Mouse (Mus musculus) lung, adult 2 months (tissue): Measurements from ENCODE around the gene Dock4. TPM values are rescaled to one million over a fixed set of nuclear protein-coding genes. Genes with fewer than 3 reads are reported as not detected.

ENCODE experiments used
- DNase-seq: peaks from one replicate; pipeline ENCODE4 v3.0.0; 2022
- H3K4me1 ChIP-seq: fragments of 200-500 bp; 2 replicates; pipeline ENCODE4 v1.6.1; 2011; ENCODE audit warnings: low read length; ENCODE audit not compliant: control insufficient read depth, insufficient read depth
- H3K4me3 ChIP-seq: fragments of 200-500 bp; replicated peaks from 2 replicates; pipeline ENCODE3; 2011; ENCODE audit warnings: low read depth, mild to moderate bottlenecking, control low read depth, low read length; ENCODE audit errors: extremely low read depth
- CTCF ChIP-seq: fragments of 200-500 bp; IDR thresholded peaks from 2 replicates; pipeline ENCODE4 v1.5.1; 2011; ENCODE audit warnings: mild to moderate bottlenecking, low read length, control low read depth; ENCODE audit not compliant: insufficient read depth
- POLR2A ChIP-seq: fragments of 200-500 bp; IDR thresholded peaks from 2 replicates; pipeline ENCODE4 v1.6.1; 2011; ENCODE audit warnings: low read depth, mild to moderate bottlenecking, control low read depth, low read length, borderline replicate concordance; ENCODE audit errors: extremely low read depth
- WGBS: fragments of 180-500 bp; shearing (Covaris S2); methylation state at CpG from one replicate; pipeline ENCODE4 v1.1.7; 2018; 5-methylcytosine and 5-hydroxymethylcytosine counted together
- polyA plus RNA-seq: library from polyadenylated mRNA; depleted of rRNA; stranded (reverse); fragments of >200 nt; gene quantifications from 2 replicates; pipeline ENCODE4 v1.2.3, GENCODE M21; 2012

Gene Dock4
- polyA plus RNA-seq, 1 experiment = 21.9 TPM

DNA sequence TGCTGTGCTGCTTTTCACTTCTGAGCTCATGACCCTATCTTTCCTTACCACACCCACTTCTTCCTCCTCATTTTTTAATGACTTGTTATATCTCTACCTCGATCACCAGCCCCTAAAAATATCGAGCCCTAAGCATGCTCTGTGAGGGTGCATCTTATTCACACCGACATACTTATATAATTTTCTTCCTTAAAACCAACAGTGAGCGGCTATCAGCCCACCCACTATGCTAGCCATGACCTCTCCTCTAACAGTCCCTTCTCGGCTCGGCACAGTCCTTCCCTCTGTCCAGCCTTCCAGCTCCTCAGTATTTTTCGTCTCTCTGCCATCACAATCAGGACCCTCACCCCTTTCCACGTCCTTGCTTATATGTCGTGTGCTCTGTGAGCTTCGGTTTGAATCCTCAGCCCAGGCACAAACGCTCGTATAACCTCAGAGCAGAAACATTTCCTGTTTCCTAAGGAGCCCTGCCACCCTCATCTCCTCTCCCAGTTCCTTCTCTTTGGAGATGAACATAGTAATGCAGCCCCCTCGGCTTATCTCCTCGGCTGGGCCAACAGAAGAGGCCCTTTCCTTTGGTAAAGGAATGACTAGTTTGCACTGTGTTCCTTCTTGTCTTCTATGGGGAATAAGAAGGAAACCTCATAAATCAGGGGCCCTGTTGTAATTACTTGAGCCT lies 351.2 kb downstream of the Dock4 start:
- 29% methylated on average over 14 of the region's 14 CpGs for WGBS
- Histone ChIP-seq H3K4me3 (no peak overlapping the region), H3K4me1 (peaks cover 2% of the 10 kb centered on the region)
- no peak for DNase-seq
- TF ChIP-seq CTCF = no peak
- TF ChIP-seq POLR2A = no peak

DNA sequence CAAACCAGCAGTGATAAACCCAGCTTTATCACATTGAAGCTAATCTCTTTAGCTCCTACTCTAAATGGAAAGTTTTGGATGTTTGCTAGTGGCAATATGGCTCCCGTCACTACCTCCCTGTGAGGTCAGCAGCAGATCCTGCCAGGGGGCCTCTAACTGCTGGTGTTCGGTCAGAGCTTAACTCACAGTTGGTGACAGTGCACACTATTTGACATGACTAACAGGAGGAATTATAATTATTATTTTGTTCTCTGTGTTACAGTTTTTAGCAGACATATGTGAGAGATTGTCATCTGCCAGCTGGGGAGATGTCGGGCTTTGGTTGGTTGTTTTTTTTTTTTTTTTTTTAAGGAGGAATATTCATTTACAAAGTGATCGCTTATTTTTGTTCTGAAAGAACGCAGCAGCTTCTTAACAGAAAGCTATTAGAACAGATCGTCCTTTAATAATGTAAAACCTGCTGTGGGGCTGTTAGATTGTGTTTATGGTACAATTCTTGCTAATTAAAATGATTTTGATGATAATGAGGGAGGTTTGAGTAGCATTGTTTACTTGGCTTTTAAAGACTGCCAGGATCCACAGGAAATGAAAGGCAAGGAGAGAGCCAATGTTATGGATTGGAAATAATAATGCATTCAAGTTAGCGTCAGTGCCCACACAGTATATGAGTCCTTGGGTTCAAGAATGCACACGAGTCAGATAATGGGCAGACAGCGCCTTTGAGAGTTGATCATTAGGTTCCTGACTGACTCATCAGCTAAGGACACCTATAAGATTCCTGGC lies 352.0 kb downstream of the Dock4 start:
- TF ChIP-seq CTCF (no peak), POLR2A (no peak)
- H3K4me3 ChIP-seq = no peak overlapping the region
- 65% methylated on average over 9 of the region's 9 CpGs for WGBS
- H3K4me1 ChIP-seq = peaks cover 2% of the 10 kb centered on the region
- no peak for DNase-seq

DNA sequence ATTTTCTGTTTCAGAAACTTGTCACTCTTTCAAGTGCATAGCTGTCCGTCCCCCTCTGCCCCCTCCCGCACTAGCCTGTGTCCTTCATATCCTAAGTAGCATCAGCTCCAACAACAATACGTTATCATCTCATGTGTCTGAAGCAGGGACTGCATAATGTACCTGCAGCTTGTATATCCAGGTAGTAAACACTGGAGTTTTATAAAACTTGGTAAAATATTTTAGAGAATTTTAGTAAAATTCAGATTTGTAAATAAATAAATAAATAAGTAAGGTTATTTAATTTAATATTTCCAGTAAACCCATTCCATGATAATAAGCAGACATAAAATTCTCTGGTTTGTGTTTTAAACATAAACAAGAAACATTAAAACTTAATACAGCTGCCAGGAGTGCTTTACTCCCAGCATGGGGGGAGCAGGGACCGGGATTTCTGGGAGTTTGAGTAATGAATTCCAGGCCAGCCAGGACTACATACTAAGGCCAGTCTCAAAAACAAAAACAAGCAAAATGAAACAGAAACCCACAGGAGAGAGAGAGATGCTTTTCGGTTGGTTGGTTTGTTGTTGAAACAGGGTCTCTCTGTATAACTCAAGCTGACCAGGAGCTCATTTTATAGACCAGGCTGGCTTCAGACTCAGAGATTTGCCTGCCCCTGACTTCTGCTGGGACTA lies 352.7 kb downstream of the Dock4 start:
- no peak for DNase-seq
- no peak for TF ChIP-seq CTCF
- TF ChIP-seq POLR2A = no peak
- WGBS = 76% methylated on average over 5 of the region's 5 CpGs
- H3K4me1 ChIP-seq = peaks cover 2% of the 10 kb centered on the region
- H3K4me3 ChIP-seq = no peak overlapping the region

DNA sequence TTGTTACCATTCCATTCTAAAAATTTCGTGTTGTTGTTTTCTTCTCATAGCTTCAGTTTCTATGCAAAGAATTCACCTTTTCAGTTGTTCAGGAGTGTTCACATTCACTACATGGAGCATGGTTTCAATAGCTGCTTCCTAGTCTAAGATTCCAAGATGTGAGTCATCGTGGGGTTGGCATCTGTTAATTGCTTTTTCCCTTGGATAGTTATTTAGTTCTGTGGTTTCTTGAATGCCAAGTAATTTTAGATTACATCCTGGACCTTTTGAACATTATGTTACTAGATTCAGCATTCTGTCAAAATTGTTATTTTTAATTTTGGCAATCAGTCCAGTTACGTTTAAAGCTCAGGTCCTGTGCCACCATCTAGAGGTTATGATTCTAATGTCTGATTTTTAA lies 355.7 kb downstream of the Dock4 start:
- H3K4me3 ChIP-seq = no peak overlapping the region
- no peak for DNase-seq
- WGBS = 59% methylated on average over 3 of the region's 3 CpGs
- peaks cover 2% of the 10 kb centered on the region; the same call in 1 of the 2 replicates for H3K4me1 ChIP-seq
- TF ChIP-seq POLR2A = no peak
- no peak for TF ChIP-seq CTCF

DNA sequence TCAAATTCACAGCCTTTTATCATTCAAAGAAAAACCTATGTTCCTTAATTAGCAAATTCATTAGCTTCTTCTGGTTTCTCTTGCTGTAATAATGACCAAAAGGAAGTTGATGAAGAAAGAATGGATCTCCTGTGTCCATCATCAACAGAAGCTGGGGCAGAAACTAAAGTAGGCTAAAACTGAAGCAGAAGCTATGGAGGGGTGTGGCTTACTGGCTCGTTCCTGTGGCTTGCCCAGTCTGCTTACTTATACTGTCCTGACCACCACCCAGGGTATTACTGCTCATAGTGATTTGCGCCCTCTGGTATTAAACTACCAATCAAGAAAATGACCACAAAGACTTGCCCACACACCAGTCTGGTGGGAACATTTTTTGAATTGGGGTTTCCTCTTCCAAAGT lies 359.5 kb downstream of the Dock4 start:
- no peak for DNase-seq
- TF ChIP-seq CTCF (no peak), POLR2A (no peak)
- Histone ChIP-seq H3K4me1 (no peaks in the 10 kb centered on the region), H3K4me3 (no peak overlapping the region)
- WGBS = 80% methylated on average over 2 of the region's 2 CpGs

DNA sequence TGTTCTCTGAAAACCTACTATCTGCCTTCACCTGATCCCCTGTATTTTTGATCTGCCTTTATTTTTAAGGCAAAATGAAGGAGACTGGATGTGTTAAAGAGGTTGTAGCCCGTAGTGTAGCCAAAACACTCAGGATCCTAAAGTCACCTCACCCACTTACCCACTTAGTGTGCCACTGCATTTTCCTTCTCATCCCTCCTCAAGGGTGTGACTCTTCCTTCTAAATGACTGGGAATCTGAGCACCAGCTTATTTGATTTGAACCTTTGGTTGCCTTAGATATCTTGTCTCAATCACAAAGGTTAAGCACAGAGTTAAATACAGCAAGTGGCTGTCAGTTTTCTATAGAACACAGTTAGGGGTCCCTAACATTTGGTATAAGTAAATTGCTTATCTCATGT lies 362.2 kb downstream of the Dock4 start:
- 93% methylated on average over 1 of the region's 1 CpGs for WGBS
- Histone ChIP-seq H3K4me1 (peaks cover 3% of the 10 kb centered on the region; the same call in 1 of the 2 replicates), H3K4me3 (no peak overlapping the region)
- no peak for DNase-seq
- TF ChIP-seq POLR2A = no peak
- no peak for TF ChIP-seq CTCF

DNA sequence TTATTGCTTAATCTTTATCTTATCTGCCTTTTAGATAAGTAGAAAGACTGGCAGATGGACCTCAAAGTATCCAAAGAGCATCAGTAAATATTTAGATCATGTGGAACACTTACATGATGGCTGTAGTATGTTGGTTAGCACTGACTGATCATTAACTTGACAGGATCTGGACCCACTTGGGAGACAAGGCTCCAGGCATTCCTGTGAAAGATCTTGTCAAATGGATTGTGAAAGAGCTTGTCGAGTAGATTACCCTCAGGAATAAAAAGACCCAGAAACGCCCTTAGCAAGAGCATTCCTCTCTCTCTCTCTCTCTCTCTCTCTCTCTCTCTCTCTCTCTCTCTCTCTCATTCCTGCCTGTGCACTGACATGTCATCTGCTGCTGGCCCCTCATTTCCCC lies 367.7 kb downstream of the Dock4 start:
- no peak for TF ChIP-seq POLR2A
- TF ChIP-seq CTCF = no peak
- no peak for DNase-seq
- H3K4me1 ChIP-seq = peaks cover 10% of the 10 kb centered on the region
- H3K4me3 ChIP-seq = no peak overlapping the region
- WGBS = 25% methylated on average over 2 of the region's 2 CpGs

DNA sequence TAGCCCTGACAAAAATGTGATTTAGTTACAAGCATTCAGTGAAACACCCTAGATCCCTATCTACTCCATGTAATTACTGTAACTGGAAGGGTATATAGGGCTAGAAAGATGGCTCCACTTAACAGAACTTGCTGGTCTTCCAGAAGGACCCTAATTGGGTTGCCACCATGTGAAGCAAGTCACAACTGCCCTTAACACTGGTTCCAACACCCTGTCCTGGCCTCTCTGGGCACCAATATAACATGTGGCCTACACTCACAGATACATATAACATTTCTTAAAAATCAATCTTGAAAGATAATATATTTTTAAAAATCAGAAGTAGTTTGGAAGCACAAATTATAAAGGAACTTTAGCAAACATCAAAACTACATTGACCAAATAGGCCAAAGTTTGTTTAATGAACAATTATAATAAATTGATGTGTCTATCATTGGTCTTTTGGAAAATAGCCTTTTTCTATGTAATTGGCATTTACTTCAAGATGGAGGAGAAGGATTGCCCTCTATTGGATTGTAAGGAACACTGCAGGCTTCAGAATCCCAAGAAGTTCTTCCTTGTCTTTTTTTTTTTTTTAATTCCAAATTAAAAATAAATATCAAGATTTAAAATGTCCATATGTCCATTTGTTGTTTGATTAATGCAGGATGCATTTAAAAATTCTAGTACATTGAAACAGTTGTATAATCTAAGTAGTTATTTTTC lies 369.1 kb downstream of the Dock4 start:
- no peak for TF ChIP-seq CTCF
- TF ChIP-seq POLR2A = no peak
- DNase-seq = no peak

DNA sequence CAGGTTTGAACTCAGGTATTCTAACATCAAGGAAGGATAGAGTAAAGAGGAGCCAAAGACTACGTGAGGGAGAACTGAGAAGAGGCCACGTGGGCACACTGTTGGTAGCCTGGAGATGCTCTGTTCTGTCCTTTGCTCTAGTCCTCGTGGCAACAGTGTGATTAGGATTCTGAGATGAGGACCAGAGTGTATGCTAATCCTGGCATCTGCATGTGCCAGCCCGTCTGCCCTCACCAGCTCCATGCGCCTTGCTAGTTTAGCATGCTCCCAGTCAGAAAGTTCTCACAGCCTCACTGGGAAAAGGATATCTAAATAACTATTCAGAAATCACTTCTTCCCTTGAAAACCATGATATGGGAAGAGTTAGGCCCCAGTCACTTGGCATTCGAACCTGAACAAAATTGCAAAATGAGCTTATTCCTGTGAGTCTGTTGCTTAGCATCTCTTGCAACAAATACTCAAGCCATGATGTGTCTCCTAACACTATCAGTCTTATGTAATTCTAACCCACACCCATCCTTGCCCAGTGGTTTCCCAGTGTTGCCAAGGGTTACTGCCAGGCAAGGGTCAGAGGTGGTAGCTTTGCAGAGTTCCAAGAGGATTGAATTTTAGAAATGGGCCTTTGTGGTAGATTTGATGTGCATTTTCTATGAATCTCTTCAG lies 372.4 kb downstream of the Dock4 start:
- DNase-seq = no peak
- no peak overlapping the region for H3K4me3 ChIP-seq
- H3K4me1 ChIP-seq = peaks cover 7% of the 10 kb centered on the region; the same call in 1 of the 2 replicates
- WGBS = 78% methylated on average over 6 of the region's 6 CpGs
- no peak for TF ChIP-seq POLR2A
- TF ChIP-seq CTCF = no peak

More for the DNA sequence above, 369.1 kb downstream of the Dock4 start:
- H3K4me1 ChIP-seq = peaks cover 10% of the 10 kb centered on the region
- no peak overlapping the region for H3K4me3 ChIP-seq
